Mouse (Mus musculus): ENCODE measurements around the gene Ankdd1a. TPM values are rescaled to one million over a fixed set of nuclear protein-coding genes. Genes with fewer than 3 reads are reported as not detected.

Ankdd1a gene
- total RNA-seq, 1 experiment from 2014 or later: 3.8 TPM

GRCm38 (mm10) chr9:65520505-65520876, 498 bp upstream of the Ankdd1a start:
- ATAC-seq (replicated peaks; ENCODE audit: insufficient number of reproducible peaks, low FRiP score, low TSS enrichment, poor library complexity, severe bottlenecking): no peak

GRCm38 (mm10) chr9:65514851-65515261, 5.1 kb downstream of the Ankdd1a start:
- ATAC-seq (replicated peaks; ENCODE audit: insufficient number of reproducible peaks, low FRiP score, low TSS enrichment, poor library complexity, severe bottlenecking): no peak

- ATAC-seq (replicated peaks; ENCODE audit: insufficient number of reproducible peaks, low FRiP score, low TSS enrichment, poor library complexity, severe bottlenecking): no peak
Observed at GRCm38 (mm10) chr9:65514431-65514830, 5.6 kb downstream of the Ankdd1a start.

- no peak for ATAC-seq (replicated peaks; ENCODE audit: insufficient number of reproducible peaks, low FRiP score, low TSS enrichment, poor library complexity, severe bottlenecking)
Observed at GRCm38 (mm10) chr9:65512520-65512919, 7.5 kb downstream of the Ankdd1a start.

- no peak for ATAC-seq (replicated peaks; ENCODE audit: insufficient number of reproducible peaks, low FRiP score, low TSS enrichment, poor library complexity, severe bottlenecking)
Observed at GRCm38 (mm10) chr9:65508449-65508848, 11.5 kb downstream of the Ankdd1a start.

GRCm38 (mm10) chr9:65502721-65503505, 17.1 kb downstream of the Ankdd1a start:
- no peak for ATAC-seq (replicated peaks; ENCODE audit: insufficient number of reproducible peaks, low FRiP score, low TSS enrichment, poor library complexity, severe bottlenecking)

- ATAC-seq (replicated peaks; ENCODE audit: insufficient number of reproducible peaks, low FRiP score, low TSS enrichment, poor library complexity, severe bottlenecking): no peak
Observed at GRCm38 (mm10) chr9:65502146-65502545, 17.8 kb downstream of the Ankdd1a start.

- peak; percentile 78 for ATAC-seq (replicated peaks; ENCODE audit: insufficient number of reproducible peaks, low FRiP score, low TSS enrichment, poor library complexity, severe bottlenecking)
Observed at GRCm38 (mm10) chr9:65492851-65493250, 27.1 kb downstream of the Ankdd1a start.

GRCm38 (mm10) chr9:65492351-65492750, 27.6 kb downstream of the Ankdd1a start:
- ATAC-seq (replicated peaks; ENCODE audit: insufficient number of reproducible peaks, low FRiP score, low TSS enrichment, poor library complexity, severe bottlenecking): no peak

GRCm38 (mm10) chr9:65491476-65491875, 28.5 kb downstream of the Ankdd1a start:
- ATAC-seq (replicated peaks; ENCODE audit: insufficient number of reproducible peaks, low FRiP score, low TSS enrichment, poor library complexity, severe bottlenecking): no peak

- ATAC-seq (replicated peaks; ENCODE audit: insufficient number of reproducible peaks, low FRiP score, low TSS enrichment, poor library complexity, severe bottlenecking): no peak
Observed at GRCm38 (mm10) chr9:65480071-65480470, 39.9 kb downstream of the Ankdd1a start.

- no peak for ATAC-seq (replicated peaks; ENCODE audit: insufficient number of reproducible peaks, low FRiP score, low TSS enrichment, poor library complexity, severe bottlenecking)
Observed at GRCm38 (mm10) chr9:65479158-65479557, 40.8 kb downstream of the Ankdd1a start.

- ATAC-seq (replicated peaks; ENCODE audit: insufficient number of reproducible peaks, low FRiP score, low TSS enrichment, poor library complexity, severe bottlenecking): no peak
Observed at GRCm38 (mm10) chr9:65472769-65473168, 47.2 kb downstream of the Ankdd1a start.

- ATAC-seq (replicated peaks; ENCODE audit: insufficient number of reproducible peaks, low FRiP score, low TSS enrichment, poor library complexity, severe bottlenecking): no peak
Observed at GRCm38 (mm10) chr9:65467686-65468085, 52.3 kb downstream of the Ankdd1a start.

- no peak for ATAC-seq (replicated peaks; ENCODE audit: insufficient number of reproducible peaks, low FRiP score, low TSS enrichment, poor library complexity, severe bottlenecking)
Observed at GRCm38 (mm10) chr9:65465241-65465640, 54.8 kb downstream of the Ankdd1a start.

GRCm38 (mm10) chr9:65464161-65464560, 55.8 kb downstream of the Ankdd1a start:
- no peak for ATAC-seq (replicated peaks; ENCODE audit: insufficient number of reproducible peaks, low FRiP score, low TSS enrichment, poor library complexity, severe bottlenecking)

- no peak for ATAC-seq (replicated peaks; ENCODE audit: insufficient number of reproducible peaks, low FRiP score, low TSS enrichment, poor library complexity, severe bottlenecking)
Observed at GRCm38 (mm10) chr9:65462544-65462943, 57.4 kb downstream of the Ankdd1a start.

- ATAC-seq (replicated peaks; ENCODE audit: insufficient number of reproducible peaks, low FRiP score, low TSS enrichment, poor library complexity, severe bottlenecking): peak; percentile 97
Observed at GRCm38 (mm10) chr9:65460732-65461442, 59.1 kb downstream of the Ankdd1a start, which contains the start of gene Spg21. Spg21 (plus strand) TSS chr9:65460947.

- ATAC-seq (replicated peaks; ENCODE audit: insufficient number of reproducible peaks, low FRiP score, low TSS enrichment, poor library complexity, severe bottlenecking): no peak
Observed at GRCm38 (mm10) chr9:65460198-65460597, 59.8 kb downstream of the Ankdd1a start.

GRCm38 (mm10) chr9:65458975-65459374, 61.0 kb downstream of the Ankdd1a start:
- no peak for ATAC-seq (replicated peaks; ENCODE audit: insufficient number of reproducible peaks, low FRiP score, low TSS enrichment, poor library complexity, severe bottlenecking)
